Mouse (Mus musculus) hindbrain, embryonic 11.5 days (tissue): ENCODE measurements around the gene Irf2bpl. TPM values are rescaled to one million over a fixed set of nuclear protein-coding genes. Genes with fewer than 3 reads are reported as not detected.
A peak's percentile ranks its signal among the peaks of the same experiment; 100 is the strongest.

Source experiments
- ATAC-seq: fragments of 200-750 bp; cut with Nextera tagmentation; 2 replicates; pipeline ENCODE4 v1.8.0; 2017; ENCODE audit warnings: mild to moderate bottlenecking, moderate TSS enrichment, moderate library complexity; ENCODE audit not compliant: low FRiP score
- DNase-seq: peaks from one replicate; pipeline ENCODE4 v3.0.0-alpha.2; 2015; ENCODE audit warnings: low spot score
- H3K27ac ChIP-seq: fragments of 300-500 bp; sonication (generic); 2 replicates; pipeline ENCODE4 v1.5.1; 2014; ENCODE audit warnings: mild to moderate bottlenecking, low read depth, low read length
- H3K27me3 ChIP-seq: fragments of 300-500 bp; sonication (generic); 2 replicates; pipeline ENCODE4 v1.6.1; 2014; ENCODE audit warnings: mild to moderate bottlenecking, low read length, moderate library complexity, mixed read lengths; ENCODE audit not compliant: control insufficient read depth, insufficient read depth
- H3K36me3 ChIP-seq: fragments of 300-500 bp; sonication (generic); 2 replicates; pipeline ENCODE4 v1.6.1; 2014; ENCODE audit warnings: mild to moderate bottlenecking, low read length, moderate library complexity, mixed read lengths; ENCODE audit not compliant: control insufficient read depth, insufficient read depth
- H3K4me1 ChIP-seq: fragments of 300-500 bp; sonication (generic); replicated peaks from 2 replicates; pipeline ENCODE4 v1.6.1; 2014; ENCODE audit warnings: low read length, mixed read lengths; ENCODE audit not compliant: control insufficient read depth, insufficient read depth
- H3K4me2 ChIP-seq: fragments of 300-500 bp; sonication (generic); replicated peaks from 2 replicates; pipeline ENCODE4 v1.6.1; 2014; ENCODE audit warnings: mild to moderate bottlenecking, low read depth, low read length
- H3K4me3 ChIP-seq: fragments of 300-500 bp; sonication (generic); 2 replicates; pipeline ENCODE4 v1.5.1; 2014; ENCODE audit warnings: low read depth, low read length
- H3K9ac ChIP-seq: fragments of 300-500 bp; sonication (generic); 2 replicates; pipeline ENCODE4 v1.6.1; 2014; ENCODE audit warnings: low read depth, low read length
- H3K9me3 ChIP-seq: fragments of 300-500 bp; sonication (generic); 2 replicates; pipeline ENCODE4 v1.6.1; 2016; ENCODE audit warnings: low read length; ENCODE audit not compliant: control insufficient read depth
- WGBS: fragments of 180-500 bp; shearing (Covaris S2); extraction: QIAGEN DNeasy Blood & Tissue Kit; methylation state at CpG from one replicate; pipeline ENCODE4 v1.1.7; 2014; 5-methylcytosine and 5-hydroxymethylcytosine counted together
- polyA plus RNA-seq: library from polyadenylated mRNA; unstranded; fragments of >200 nt; fragmentation: Nextera tagmentation; extraction: Ambion mirVana; gene quantifications from 2 replicates; pipeline ENCODE4 v1.2.1, GENCODE M21; 2014

The Irf2bpl gene
- polyA plus RNA-seq, 1 experiment from 2014 or later, result 16.0 TPM

- Histone ChIP-seq H3K4me3 (no peak overlapping the region), H3K27ac (no peak overlapping the region; the same call in 1 of the 2 replicates), H3K27me3 (no peaks in the 10 kb centered on the region), H3K36me3 (no peaks in the 10 kb centered on the region), H3K9ac (no peak overlapping the region), H3K9me3 (no peaks in the 10 kb centered on the region), H3K4me1 (peaks cover 9% of the 10 kb centered on the region; the same call in 1 of the 2 replicates), H3K4me2 (no peak overlapping the region)
- ATAC-seq (no peak), DNase-seq (no peak)
- WGBS, result 85% methylated on average over 5 of the region's 5 CpGs
Measured at GRCm38 (mm10) chr12:86850746-86851145, 33.9 kb downstream of the Irf2bpl start.

DNA sequence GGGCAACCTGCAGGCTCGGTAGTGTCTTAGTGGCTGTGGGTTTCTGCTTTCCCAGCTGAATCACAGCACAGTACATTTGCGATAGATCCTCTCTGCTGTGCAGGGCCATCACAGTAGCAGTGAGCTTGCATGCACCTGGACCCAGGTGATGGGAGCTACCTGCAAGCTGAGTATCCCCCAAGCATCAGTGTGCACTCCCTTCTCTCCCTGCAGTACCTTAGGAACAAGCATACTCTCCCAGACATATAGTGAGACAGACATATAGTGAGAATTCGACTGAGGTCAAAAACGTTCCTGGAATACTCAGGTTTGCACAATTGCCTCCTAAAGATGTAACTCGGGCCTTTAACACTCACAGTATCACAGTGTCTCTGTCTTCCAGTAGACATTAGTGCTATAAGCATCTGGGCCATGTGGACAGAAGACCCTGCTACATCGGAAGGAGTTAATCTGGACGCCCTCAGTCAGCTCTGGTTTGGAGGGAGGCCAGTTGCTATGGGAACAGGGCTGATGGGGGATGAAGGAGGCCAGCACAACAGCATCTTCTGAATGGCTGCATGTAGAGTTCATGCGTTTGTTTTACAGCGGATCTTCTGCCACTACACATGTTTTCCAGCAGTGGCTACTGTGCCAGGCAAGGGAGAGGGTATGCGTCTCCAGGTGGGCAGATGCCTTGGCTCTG is 34.5 kb downstream of the Irf2bpl start:
- Histone ChIP-seq H3K4me2 (no peak overlapping the region), H3K27ac (no peak overlapping the region)

DNA sequence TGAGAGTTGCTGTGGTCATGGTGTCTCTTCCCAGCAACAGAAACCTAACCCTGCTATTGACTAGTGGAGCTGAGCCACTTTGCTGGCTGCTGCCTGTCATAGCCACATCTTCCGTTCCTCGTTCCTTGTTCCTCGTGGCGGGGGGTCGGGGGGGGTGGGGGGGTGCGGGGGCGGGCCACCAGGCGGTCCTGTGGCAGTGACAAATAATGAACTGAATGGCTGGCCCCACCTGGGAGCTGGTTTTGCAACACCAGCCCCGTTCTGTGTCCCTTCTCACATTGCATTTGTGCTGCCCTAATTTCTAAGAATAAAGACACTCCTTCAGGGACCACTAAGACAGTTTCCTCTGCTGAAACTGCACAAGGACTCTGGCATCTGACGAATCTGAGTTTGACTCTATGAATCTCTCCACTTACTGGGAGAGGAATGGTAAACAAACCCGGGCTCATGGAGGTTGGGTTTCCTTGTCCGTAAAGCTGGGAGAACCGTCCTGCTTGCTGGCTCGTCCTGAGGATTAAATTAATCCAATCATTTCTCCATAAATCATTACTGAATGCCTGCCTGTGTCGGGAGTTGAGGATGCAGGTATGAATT is 41.6 kb downstream of the Irf2bpl start:
- H3K36me3 ChIP-seq, result no peaks in the 10 kb centered on the region
- no peak overlapping the region for H3K9ac ChIP-seq
- WGBS, result 35% methylated on average over 14 of the region's 15 CpGs
- no peak overlapping the region for H3K4me3 ChIP-seq
- no peak overlapping the region for H3K4me2 ChIP-seq
- no peaks in the 10 kb centered on the region for H3K4me1 ChIP-seq
- H3K9me3 ChIP-seq, result no peaks in the 10 kb centered on the region
- no peak for DNase-seq
- ATAC-seq, result no peak
- no peaks in the 10 kb centered on the region for H3K27me3 ChIP-seq
- 0 out of 2 replicates have a peak overlapping the region, but pooled peaks have one; percentile 17 for H3K27ac ChIP-seq

More for the DNA sequence above, 34.5 kb downstream of the Irf2bpl start:
- peak; percentile 45 for DNase-seq
- Histone ChIP-seq H3K4me1 (peaks cover 9% of the 10 kb centered on the region; the same call in 1 of the 2 replicates), H3K9me3 (no peaks in the 10 kb centered on the region), H3K4me3 (no peak overlapping the region), H3K9ac (no peak overlapping the region), H3K36me3 (no peaks in the 10 kb centered on the region), H3K27me3 (no peaks in the 10 kb centered on the region)
- WGBS, result 65% methylated on average over 10 of the region's 10 CpGs
- no peak for ATAC-seq

- Histone ChIP-seq H3K9ac (no peak overlapping the region), H3K9me3 (no peaks in the 10 kb centered on the region), H3K4me3 (no peak overlapping the region), H3K4me2 (no peak overlapping the region), H3K4me1 (no peaks in the 10 kb centered on the region), H3K27me3 (no peaks in the 10 kb centered on the region), H3K27ac (no peak overlapping the region), H3K36me3 (no peaks in the 10 kb centered on the region)
- DNase-seq (no peak), ATAC-seq (no peak)
- WGBS, result 84% methylated on average over 4 of the region's 4 CpGs
Measured at GRCm38 (mm10) chr12:86840526-86840925, 44.1 kb downstream of the Irf2bpl start.

GRCm38 (mm10) chr12:86838181-86838580 is 46.4 kb downstream of the Irf2bpl start:
- no peaks in the 10 kb centered on the region for H3K27me3 ChIP-seq
- H3K4me2 ChIP-seq, result no peak overlapping the region
- no peak overlapping the region for H3K4me3 ChIP-seq
- ATAC-seq, result no peak
- no peak overlapping the region for H3K27ac ChIP-seq
- H3K36me3 ChIP-seq, result no peaks in the 10 kb centered on the region
- DNase-seq, result no peak
- H3K9ac ChIP-seq, result no peak overlapping the region
- H3K4me1 ChIP-seq, result 0 out of 2 replicates have a peak, but pooled peaks cover 1% of the 10 kb centered on the region
- WGBS, result 68% methylated on average over 2 of the region's 2 CpGs
- no peaks in the 10 kb centered on the region for H3K9me3 ChIP-seq

- Histone ChIP-seq H3K36me3 (no peaks in the 10 kb centered on the region), H3K4me3 (no peak overlapping the region), H3K9ac (no peak overlapping the region), H3K27ac (no peak overlapping the region), H3K27me3 (no peaks in the 10 kb centered on the region), H3K4me2 (no peak overlapping the region; the same call in 1 of the 2 replicates), H3K4me1 (peaks cover 7% of the 10 kb centered on the region; the same call in 1 of the 2 replicates), H3K9me3 (no peaks in the 10 kb centered on the region)
- 39% methylated on average over 23 of the region's 23 CpGs for WGBS
- DNase-seq (no peak), ATAC-seq (0 out of 2 replicates have a peak, but pooled peaks have one; percentile 26)
Measured at GRCm38 (mm10) chr12:86836431-86837047, 48.1 kb downstream of the Irf2bpl start.

DNA sequence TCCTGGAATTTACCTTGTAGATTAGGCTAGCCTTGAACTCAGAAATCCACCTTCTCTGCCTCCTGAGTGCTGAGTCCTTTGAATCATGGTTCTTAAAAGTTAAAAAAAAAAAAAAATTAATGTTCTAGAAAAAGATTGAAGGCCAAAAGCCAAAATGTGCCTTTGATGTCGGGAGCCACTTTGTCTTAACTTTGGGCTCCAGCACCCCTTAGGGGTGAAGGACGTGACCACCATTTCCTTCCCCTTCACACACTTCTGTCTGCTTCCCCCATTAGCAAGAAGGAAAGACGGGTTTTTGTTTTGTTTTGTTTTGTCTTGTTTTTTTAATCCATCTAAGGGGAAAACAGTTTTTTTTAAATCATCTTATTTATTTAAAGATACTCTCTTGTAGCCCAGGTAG is 48.7 kb downstream of the Irf2bpl start:
- Histone ChIP-seq H3K4me2 (no peak overlapping the region), H3K4me3 (no peak overlapping the region), H3K36me3 (no peaks in the 10 kb centered on the region), H3K9ac (no peak overlapping the region), H3K27me3 (no peaks in the 10 kb centered on the region), H3K4me1 (peaks cover 7% of the 10 kb centered on the region; the same call in 1 of the 2 replicates), H3K9me3 (no peaks in the 10 kb centered on the region), H3K27ac (no peak overlapping the region)
- DNase-seq (no peak), ATAC-seq (no peak)
- 80% methylated on average over 3 of the region's 3 CpGs for WGBS

- H3K27ac ChIP-seq, result no peak overlapping the region
- no peaks in the 10 kb centered on the region for H3K9me3 ChIP-seq
- no peaks in the 10 kb centered on the region for H3K27me3 ChIP-seq
- 86% methylated on average over 3 of the region's 3 CpGs for WGBS
- no peak for DNase-seq
- ATAC-seq, result no peak
- H3K36me3 ChIP-seq, result no peaks in the 10 kb centered on the region
- no peak overlapping the region for H3K4me3 ChIP-seq
- H3K4me1 ChIP-seq, result peaks cover 11% of the 10 kb centered on the region; the same call in 1 of the 2 replicates
- H3K9ac ChIP-seq, result no peak overlapping the region
- H3K4me2 ChIP-seq, result no peak overlapping the region
Measured at GRCm38 (mm10) chr12:86834416-86834772, 50.2 kb downstream of the Irf2bpl start.
